Mouse (Mus musculus) G1E-ER4 (cell line): Measurements from ENCODE around the gene Miga1. TPM values are rescaled to one million over a fixed set of nuclear protein-coding genes. Genes with fewer than 3 reads are reported as not detected.

ENCODE experiments used
- GATA1 ChIP-seq: IDR thresholded peaks from one replicate; pipeline ENCODE4 v1.8.0; 2012; ENCODE audit warnings: low read length, inconsistent platforms
- polyA plus RNA-seq: library from polyadenylated mRNA; stranded (reverse); fragments of >175 nt; gene quantifications from 2 replicates; pipeline ENCODE4 v1.2.3, GENCODE M21; 2012

Gene Miga1
- polyA plus RNA-seq, 1 experiment = 40.2 TPM

GRCm38 (mm10) chr3:152300376-152301337, 39.5 kb downstream of the Miga1 start:
- no peak for TF ChIP-seq GATA1

GRCm38 (mm10) chr3:152295896-152296295, 44.3 kb downstream of the Miga1 start:
- TF ChIP-seq GATA1 = no peak

- no peak for TF ChIP-seq GATA1
Measured at GRCm38 (mm10) chr3:152294400-152294799, 45.8 kb downstream of the Miga1 start.

- no peak for TF ChIP-seq GATA1
Measured at GRCm38 (mm10) chr3:152293530-152294181, 46.6 kb downstream of the Miga1 start.

- TF ChIP-seq GATA1 = no peak
Measured at GRCm38 (mm10) chr3:152291895-152292294, 48.3 kb downstream of the Miga1 start.

GRCm38 (mm10) chr3:152290175-152290798, 49.9 kb downstream of the Miga1 start:
- TF ChIP-seq GATA1 = no peak

GRCm38 (mm10) chr3:152288740-152289139, 51.5 kb downstream of the Miga1 start:
- no peak for TF ChIP-seq GATA1

- TF ChIP-seq GATA1 = no peak
Measured at GRCm38 (mm10) chr3:152288276-152288675, 51.9 kb downstream of the Miga1 start.

- no peak for TF ChIP-seq GATA1
Measured at GRCm38 (mm10) chr3:152287810-152288209, 52.4 kb downstream of the Miga1 start.

- TF ChIP-seq GATA1 = no peak
Measured at GRCm38 (mm10) chr3:152284759-152285158, 55.4 kb downstream of the Miga1 start.

- no peak for TF ChIP-seq GATA1
Measured at GRCm38 (mm10) chr3:152284306-152284705, 55.9 kb downstream of the Miga1 start.

GRCm38 (mm10) chr3:152282126-152282525, 58.1 kb downstream of the Miga1 start:
- TF ChIP-seq GATA1 = no peak

GRCm38 (mm10) chr3:152278431-152278830, 61.8 kb downstream of the Miga1 start:
- TF ChIP-seq GATA1 = no peak

- TF ChIP-seq GATA1 = no peak
Measured at GRCm38 (mm10) chr3:152277912-152278311, 62.3 kb downstream of the Miga1 start.

- TF ChIP-seq GATA1 = no peak
Measured at GRCm38 (mm10) chr3:152276935-152277334, 63.3 kb downstream of the Miga1 start.

GRCm38 (mm10) chr3:152275008-152275407, 65.2 kb downstream of the Miga1 start:
- no peak for TF ChIP-seq GATA1
